Comparison of ENCODE assay signal across 8 mouse cellular contexts in the genomic region with DNA sequence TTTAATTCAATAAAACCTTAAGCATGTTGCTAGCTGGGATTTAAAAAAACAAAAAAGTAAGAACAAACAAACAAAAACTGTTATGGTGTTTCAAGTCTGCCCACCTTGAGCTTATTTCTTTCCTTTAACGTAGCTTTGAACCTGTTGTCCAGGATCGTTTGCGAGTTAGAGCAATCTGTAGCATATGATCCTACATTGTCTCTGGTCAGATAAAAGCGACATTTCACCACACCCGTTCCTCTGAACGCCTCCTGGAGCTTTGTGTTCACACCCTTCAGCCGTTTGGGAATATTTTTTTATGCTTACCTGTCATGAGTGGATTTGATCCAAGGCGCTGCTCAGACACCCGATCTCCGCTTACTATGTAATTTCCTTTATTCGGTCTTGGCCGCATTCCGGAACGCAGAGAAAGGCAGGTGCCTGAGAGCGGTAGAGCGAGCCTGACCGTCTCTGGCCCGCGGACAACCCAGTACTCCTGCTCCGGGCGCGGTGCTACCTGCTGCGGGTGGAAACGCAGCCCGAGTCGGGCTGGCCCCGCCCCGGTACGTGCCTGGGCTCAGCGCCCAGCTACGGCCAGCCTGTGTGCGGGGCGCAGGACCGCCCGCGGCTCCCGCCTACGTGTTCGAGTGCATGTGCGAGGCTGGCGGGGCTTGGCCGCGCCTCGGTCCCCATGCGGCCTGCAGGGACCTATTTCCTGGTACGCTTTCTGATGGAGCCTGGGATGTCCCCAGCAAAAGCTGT. TPM values are rescaled to one million over a fixed set of nuclear protein-coding genes. Genes with fewer than 3 reads are reported as not detected.
DNase-seq lines count a peak whose midpoint lies in the region; ATAC-seq and TF ChIP-seq lines count a peak whose summit lies in the region.

No protein-coding gene starts in this region.

- peak; percentile 88 for ATAC-seq in forebrain, embryonic 13.5 days
- ATAC-seq in neural tube, embryonic 14.5 days (ENCODE audit: low read depth) = peak; percentile 91

- H3K9me3 ChIP-seq in E14TG2a.4 (ENCODE audit: low read length) = no peaks in the 10 kb centered on the region
- H3K9me3 ChIP-seq in forebrain, embryonic 13.5 days (replicated peaks) = no peaks in the 10 kb centered on the region
- no peaks in the 10 kb centered on the region for H3K9me3 ChIP-seq in neural tube, embryonic 14.5 days (ENCODE audit: control insufficient read depth, low read length)

- intact Hi-C loops in heart, postnatal 14 days (cut with DNase I) = no loop called here

- H3K27ac ChIP-seq in forebrain, embryonic 13.5 days = no peak overlapping the region
- H3K27ac ChIP-seq in neural tube, embryonic 14.5 days (ENCODE audit: low read depth, low read length) = no peak overlapping the region

- H3K4me1 ChIP-seq in E14TG2a.4 (replicated peaks; ENCODE audit: low read depth, low read length) = peaks cover 23% of the 10 kb centered on the region
- peaks cover 16% of the 10 kb centered on the region for H3K4me1 ChIP-seq in forebrain, embryonic 13.5 days
- peaks cover 3% of the 10 kb centered on the region; the same call in 1 of the 2 replicates for H3K4me1 ChIP-seq in neural tube, embryonic 14.5 days (ENCODE audit: control insufficient read depth, insufficient read depth, low read length)

- H3K4me2 ChIP-seq in forebrain, embryonic 13.5 days = peak overlapping the region; percentile 85
- H3K4me2 ChIP-seq in neural tube, embryonic 14.5 days (ENCODE audit: low read depth, low read length) = peak overlapping the region; percentile 75

- H3K9ac ChIP-seq in forebrain, embryonic 13.5 days = peak overlapping the region; percentile 68
- H3K9ac ChIP-seq in neural tube, embryonic 14.5 days (replicated peaks; ENCODE audit: low read depth, low read length) = peak overlapping the region; percentile 52; the same call in 1 of the 2 replicates

- peak overlapping the region; percentile 83 for H3K4me3 ChIP-seq in E14TG2a.4 (replicated peaks; ENCODE audit: low read length)
- peak overlapping the region; percentile 46 for H3K4me3 ChIP-seq in forebrain, embryonic 13.5 days
- peak overlapping the region; percentile 36 for H3K4me3 ChIP-seq in neural tube, embryonic 14.5 days (ENCODE audit: low read depth, low read length)

- peaks cover 9% of the 10 kb centered on the region for H3K27me3 ChIP-seq in E14TG2a.4 (ENCODE audit: insufficient read depth, low read length)
- no peaks in the 10 kb centered on the region for H3K27me3 ChIP-seq in forebrain, embryonic 13.5 days
- no peaks in the 10 kb centered on the region for H3K27me3 ChIP-seq in neural tube, embryonic 14.5 days (ENCODE audit: control insufficient read depth, insufficient read depth, low read length)

- 3% methylated on average over 46 of the region's 46 CpGs for WGBS in forebrain, embryonic 13.5 days
- 4% methylated on average over 46 of the region's 46 CpGs for whole genome bisulfite sequencing in neural tube, embryonic 14.5 days

- TF ChIP-seq CTCF in E14TG2a.4 (conservative IDR thresholded peaks at IDR 0.05; ENCODE audit: low read length) = no peak

- H3K36me3 ChIP-seq in E14TG2a.4 (ENCODE audit: insufficient read depth, low read length) = peaks cover 26% of the 10 kb centered on the region
- peaks cover 14% of the 10 kb centered on the region; the same call in 1 of the 2 replicates for H3K36me3 ChIP-seq in forebrain, embryonic 13.5 days (ENCODE audit: poor library complexity, severe bottlenecking)
- no peaks in the 10 kb centered on the region; the same call in 1 of the 2 replicates for H3K36me3 ChIP-seq in neural tube, embryonic 14.5 days (ENCODE audit: control insufficient read depth, insufficient read depth, low read length)

- peak; percentile 15 for DNase-seq in c-Kit-positive CD71-positive TER-119-negative erythroid progenitor cells, embryonic 14.5 days (ENCODE audit: low read depth)
- DNase-seq in heart, postnatal 14 days = peak; percentile 57 to 60
- peak; percentile 54 to 72 for DNase-seq in kidney, postnatal 25 days
- DNase-seq in lung, adult 18-20 months = peak; percentile 19 to 49
- peak; percentile 12 to 21 for DNase-seq in urinary bladder, postnatal 36 days (ENCODE audit: low spot score in 2 of 2)

RNA-seq across cellular contexts. Expression of a gene that starts 12.0 kb away (rescaled TPM):
- polyA plus RNA-seq in forebrain, embryonic 13.5 days (2015; fragmentation: Nextera tagmentation; extraction: Ambion mirVana) = 17.9 and 21.6 TPM in 2 replicates
- 1 to 10 TPM; 5.1 TPM for total RNA-seq in heart, postnatal 14 days (2021)
- polyA plus RNA-seq in neural tube, embryonic 14.5 days (2014; fragmentation: Nextera tagmentation; extraction: Ambion mirVana) = 18.4 and 21.2 TPM in 2 replicates

RNA-seq across cellular contexts. Expression of a gene that starts 14.8 kb away (rescaled TPM):
- 34.1 and 39.3 TPM in 2 replicates for polyA plus RNA-seq in forebrain, embryonic 13.5 days (2015; fragmentation: Nextera tagmentation; extraction: Ambion mirVana)
- total RNA-seq in heart, postnatal 14 days (2021) = 10 to 100 TPM; 10.8 to 10.9 TPM
- 38.1 and 41.5 TPM in 2 replicates for polyA plus RNA-seq in neural tube, embryonic 14.5 days (2014; fragmentation: Nextera tagmentation; extraction: Ambion mirVana)

RNA-seq across cellular contexts. Expression of a gene that starts 48.0 kb away (rescaled TPM):
- 24.1 and 31.1 TPM in 2 replicates for polyA plus RNA-seq in forebrain, embryonic 13.5 days (2015; fragmentation: Nextera tagmentation; extraction: Ambion mirVana)
- not detected for total RNA-seq in heart, postnatal 14 days (2021)
- polyA plus RNA-seq in neural tube, embryonic 14.5 days (2014; fragmentation: Nextera tagmentation; extraction: Ambion mirVana) = 90.4 and 95.5 TPM in 2 replicates

RNA-seq across cellular contexts. Expression of a gene that starts 48.3 kb away (rescaled TPM):
- polyA plus RNA-seq in forebrain, embryonic 13.5 days (2015; fragmentation: Nextera tagmentation; extraction: Ambion mirVana) = 77.4 and 78.7 TPM in 2 replicates
- total RNA-seq in heart, postnatal 14 days (2021) = 10 to 100 TPM; 64.3 to 64.7 TPM
- 97.2 and 114 TPM in 2 replicates for polyA plus RNA-seq in neural tube, embryonic 14.5 days (2014; fragmentation: Nextera tagmentation; extraction: Ambion mirVana)
